Mouse (Mus musculus): Measurements from ENCODE around the gene Clrn3. TPM values are rescaled to one million over a fixed set of nuclear protein-coding genes. Genes with fewer than 3 reads are reported as not detected.

Gene Clrn3
- polyA plus RNA-seq, 1 experiment from 2014 or later, result 61.7 TPM

- Histone ChIP-seq H3K36me3 (ENCODE audit: control insufficient read depth, insufficient read depth) (0 out of 2 replicates have a peak, but pooled peaks cover 3% of the 10 kb centered on the region), H3K27me3 (replicated peaks; ENCODE audit: control insufficient read depth, insufficient read depth, low read length) (no peaks in the 10 kb centered on the region), H3K9me3 (ENCODE audit: control insufficient read depth) (no peaks in the 10 kb centered on the region), H3K4me3 (ENCODE audit: low read depth, low read length) (0 out of 2 replicates have a peak overlapping the region, but pooled peaks have one; percentile 79), H3K9ac (ENCODE audit: low read depth, low read length) (no peak overlapping the region), H3K4me2 (replicated peaks; ENCODE audit: low read depth) (peak overlapping the region; percentile 1; the same call in 1 of the 2 replicates), H3K27ac (ENCODE audit: low read depth, low read length) (no peak overlapping the region), H3K4me1 (replicated peaks; ENCODE audit: control insufficient read depth, insufficient read depth, low read length) (no peaks in the 10 kb centered on the region)
- ATAC-seq, result no peak
- WGBS, result 70% methylated on average over 2 of the region's 2 CpGs
- TF ChIP-seq CTCF (IDR thresholded peaks at IDR 0.05; ENCODE audit: low read depth), result no peak
Measured at GRCm38 (mm10) chr7:135539429-135539828, 11.0 kb upstream of the Clrn3 start.

GRCm38 (mm10) chr7:135537948-135538741 is 9.7 kb upstream of the Clrn3 start:
- no peaks in the 10 kb centered on the region for H3K27me3 ChIP-seq (replicated peaks; ENCODE audit: control insufficient read depth, insufficient read depth, low read length)
- H3K4me2 ChIP-seq (replicated peaks; ENCODE audit: low read depth), result peak overlapping the region; percentile 99
- 1% methylated on average over 70 of the region's 71 CpGs for WGBS
- 0 out of 2 replicates have a peak, but pooled peaks cover 3% of the 10 kb centered on the region for H3K36me3 ChIP-seq (ENCODE audit: control insufficient read depth, insufficient read depth)
- H3K4me1 ChIP-seq (replicated peaks; ENCODE audit: control insufficient read depth, insufficient read depth, low read length), result no peaks in the 10 kb centered on the region; the same call in 1 of the 2 replicates
- H3K9ac ChIP-seq (ENCODE audit: low read depth, low read length), result peak overlapping the region; percentile 64
- peak; percentile 37 for ATAC-seq
- peak overlapping the region; percentile 61 for H3K27ac ChIP-seq (ENCODE audit: low read depth, low read length)
- TF ChIP-seq CTCF (IDR thresholded peaks at IDR 0.05; ENCODE audit: low read depth), result peak; percentile 27; the same call in 1 of the 2 replicates
- peak overlapping the region; percentile 79 for H3K4me3 ChIP-seq (ENCODE audit: low read depth, low read length)
- no peaks in the 10 kb centered on the region for H3K9me3 ChIP-seq (ENCODE audit: control insufficient read depth)

GRCm38 (mm10) chr7:135537341-135537901 is 9.0 kb upstream of the Clrn3 start, which contains the start of gene Ptpre:
TSS of gene Ptpre (plus strand) at chr7:135537481.
- peak; percentile 89 for ATAC-seq
- peak; percentile 93 for TF ChIP-seq CTCF (IDR thresholded peaks at IDR 0.05; ENCODE audit: low read depth)
- peak within 1 kb of the TSS; percentile 99 for H3K4me2 ChIP-seq (replicated peaks; ENCODE audit: low read depth)
- H3K9ac ChIP-seq (ENCODE audit: low read depth, low read length), result peak within 1 kb of the TSS; percentile 64
- WGBS, result 3% methylated on average over 28 of the region's 28 CpGs
- H3K27ac ChIP-seq (ENCODE audit: low read depth, low read length), result peak within 1 kb of the TSS; percentile 61
- H3K36me3 ChIP-seq (ENCODE audit: control insufficient read depth, insufficient read depth), result 0 out of 2 replicates have a peak, but pooled peaks cover 3% of the 10 kb centered on the region
- no peaks in the 10 kb centered on the region; the same call in 1 of the 2 replicates for H3K4me1 ChIP-seq (replicated peaks; ENCODE audit: control insufficient read depth, insufficient read depth, low read length)
- no peaks in the 10 kb centered on the region for H3K9me3 ChIP-seq (ENCODE audit: control insufficient read depth)
- no peaks in the 10 kb centered on the region for H3K27me3 ChIP-seq (replicated peaks; ENCODE audit: control insufficient read depth, insufficient read depth, low read length)
- H3K4me3 ChIP-seq (ENCODE audit: low read depth, low read length), result peak within 1 kb of the TSS; percentile 79

DNA sequence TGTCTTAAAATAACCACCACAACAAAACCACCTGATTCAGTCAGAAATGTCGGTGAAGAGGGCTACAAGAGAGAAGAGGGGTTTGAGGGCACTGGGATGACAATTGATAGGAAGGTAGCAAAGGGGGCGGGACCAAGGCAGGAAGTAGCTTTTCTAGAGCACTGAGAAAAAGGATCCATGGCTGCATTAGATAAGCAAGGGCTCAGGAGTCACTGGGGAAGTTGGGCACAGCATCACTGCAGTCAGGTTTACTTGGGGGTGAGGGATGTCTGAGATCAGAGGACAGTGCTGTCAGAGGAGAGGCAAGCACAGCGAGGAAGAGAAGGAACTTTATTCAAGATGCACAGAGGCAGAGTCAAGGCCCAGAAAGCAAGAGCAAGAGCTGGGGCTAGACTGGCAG is 7.5 kb upstream of the Clrn3 start:
- Histone ChIP-seq H3K4me1 (replicated peaks; ENCODE audit: control insufficient read depth, insufficient read depth, low read length) (no peaks in the 10 kb centered on the region; the same call in 1 of the 2 replicates), H3K36me3 (ENCODE audit: control insufficient read depth, insufficient read depth) (0 out of 2 replicates have a peak, but pooled peaks cover 3% of the 10 kb centered on the region), H3K27ac (ENCODE audit: low read depth, low read length) (no peak overlapping the region), H3K9ac (ENCODE audit: low read depth, low read length) (no peak overlapping the region), H3K4me2 (replicated peaks; ENCODE audit: low read depth) (no peak overlapping the region), H3K9me3 (ENCODE audit: control insufficient read depth) (no peaks in the 10 kb centered on the region), H3K4me3 (ENCODE audit: low read depth, low read length) (no peak overlapping the region), H3K27me3 (replicated peaks; ENCODE audit: control insufficient read depth, insufficient read depth, low read length) (no peaks in the 10 kb centered on the region)
- ATAC-seq, result no peak
- WGBS, result 81% methylated on average over 3 of the region's 3 CpGs
- no peak for TF ChIP-seq CTCF (IDR thresholded peaks at IDR 0.05; ENCODE audit: low read depth)

- no peak overlapping the region for H3K9ac ChIP-seq (ENCODE audit: low read depth, low read length)
- H3K27me3 ChIP-seq (replicated peaks; ENCODE audit: control insufficient read depth, insufficient read depth, low read length), result no peaks in the 10 kb centered on the region
- no peaks in the 10 kb centered on the region; the same call in 1 of the 2 replicates for H3K4me1 ChIP-seq (replicated peaks; ENCODE audit: control insufficient read depth, insufficient read depth, low read length)
- H3K9me3 ChIP-seq (ENCODE audit: control insufficient read depth), result no peaks in the 10 kb centered on the region
- H3K27ac ChIP-seq (ENCODE audit: low read depth, low read length), result 0 out of 2 replicates have a peak overlapping the region, but pooled peaks have one; percentile 35
- WGBS, result 38% methylated on average over 2 of the region's 2 CpGs
- 0 out of 2 replicates have a peak, but pooled peaks cover 3% of the 10 kb centered on the region for H3K36me3 ChIP-seq (ENCODE audit: control insufficient read depth, insufficient read depth)
- TF ChIP-seq CTCF (IDR thresholded peaks at IDR 0.05; ENCODE audit: low read depth), result peak; percentile 56
- H3K4me2 ChIP-seq (replicated peaks; ENCODE audit: low read depth), result 0 out of 2 replicates have a peak overlapping the region, but pooled peaks have one; percentile 4
- no peak overlapping the region for H3K4me3 ChIP-seq (ENCODE audit: low read depth, low read length)
- ATAC-seq, result peak; percentile 83
Measured at GRCm38 (mm10) chr7:135534548-135535189, 6.2 kb upstream of the Clrn3 start.
